Mouse (Mus musculus) spleen, adult 2 months (tissue): ENCODE data around the gene Tbx19. TPM values are rescaled to one million over a fixed set of nuclear protein-coding genes. Genes with fewer than 3 reads are reported as not detected.

Source experiments
- DNase-seq, 2 experiments: peaks; one replicate each; pipeline versions ENCODE4 v3.0.0 to v3.0.0-alpha.2; 2012 to 2021; ENCODE audit warnings: low spot score in 2 of 2, low read depth in 1 of 2
- H3K27ac ChIP-seq: fragments of 200-500 bp; 2 replicates; pipeline ENCODE4 v1.5.1; 2012; ENCODE audit warnings: low read length, inconsistent platforms; ENCODE audit not compliant: insufficient read depth
- H3K27me3 ChIP-seq: fragments of 200-500 bp; 2 replicates; pipeline ENCODE4 v1.6.1; 2012; ENCODE audit warnings: mild to moderate bottlenecking, moderate library complexity, low read length, inconsistent platforms; ENCODE audit not compliant: control insufficient read depth, insufficient read depth
- H3K36me3 ChIP-seq: fragments of 200-500 bp; 2 replicates; pipeline ENCODE4 v1.6.1; 2012; ENCODE audit warnings: mild to moderate bottlenecking, low read length, inconsistent platforms; ENCODE audit not compliant: control insufficient read depth, insufficient read depth
- H3K4me1 ChIP-seq: fragments of 200-500 bp; 2 replicates; pipeline ENCODE4 v1.6.1; 2011; ENCODE audit warnings: inconsistent platforms; ENCODE audit not compliant: control insufficient read depth, insufficient read depth, insufficient read length
- H3K4me3 ChIP-seq: fragments of 200-500 bp; 2 replicates; pipeline ENCODE4 v1.5.1; 2011; ENCODE audit warnings: mild to moderate bottlenecking, inconsistent platforms; ENCODE audit not compliant: insufficient read depth, insufficient read length; ENCODE audit errors: extremely low read depth
- CTCF ChIP-seq: fragments of 200-500 bp; IDR thresholded peaks from 2 replicates; pipeline ENCODE4 v1.5.1; 2011; ENCODE audit warnings: mild to moderate bottlenecking, inconsistent platforms; ENCODE audit not compliant: insufficient read depth, insufficient read length, insufficient replicate concordance; ENCODE audit errors: extremely low read depth
- POLR2A ChIP-seq: fragments of 200-500 bp; IDR thresholded peaks from 2 replicates; pipeline ENCODE4 v1.6.1; 2011; ENCODE audit warnings: low read depth, low read length, inconsistent platforms
- WGBS: fragments of 180-500 bp; shearing (Covaris S2); methylation state at CpG from one replicate; pipeline ENCODE4 v1.1.7; 2018; 5-methylcytosine and 5-hydroxymethylcytosine counted together
- polyA plus RNA-seq: library from polyadenylated mRNA; depleted of rRNA; stranded (reverse); fragments of >200 nt; gene quantifications from 2 replicates; pipeline ENCODE4 v1.2.3, GENCODE M21; 2012

Gene Tbx19
- polyA plus RNA-seq, 1 experiment = 0.16 TPM

DNA sequence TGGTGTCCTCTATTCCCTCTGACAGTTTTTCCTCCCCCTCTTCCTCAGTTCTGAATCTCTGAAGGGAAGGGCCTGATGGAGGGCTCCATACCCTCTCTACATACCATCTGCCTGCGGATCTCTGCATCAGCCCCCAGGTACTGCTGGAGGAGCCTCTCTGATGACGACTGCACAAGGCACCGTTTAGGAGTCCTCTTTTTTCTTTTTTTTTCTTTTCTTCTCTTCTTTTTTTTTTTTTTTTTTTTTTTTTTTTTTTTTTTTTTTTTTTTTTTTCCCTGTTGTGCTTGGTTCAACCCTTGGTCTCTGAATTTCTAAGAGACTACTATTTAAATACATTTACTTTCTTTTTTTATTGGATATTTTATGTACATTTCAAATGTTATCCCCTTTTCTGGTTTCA lies 8.9 kb upstream of the Tbx19 start:
- no peak for TF ChIP-seq CTCF
- TF ChIP-seq POLR2A = no peak
- Histone ChIP-seq H3K27ac (no peak overlapping the region), H3K4me3 (no peak overlapping the region), H3K4me1 (peaks cover under 1% of the 10 kb centered on the region; the same call in 1 of the 2 replicates), H3K27me3 (no peaks in the 10 kb centered on the region), H3K36me3 (no peaks in the 10 kb centered on the region)
- 72% methylated on average over 3 of the region's 3 CpGs for WGBS
- no peak for DNase-seq

- Histone ChIP-seq H3K4me3 (no peak overlapping the region), H3K27ac (no peak overlapping the region), H3K27me3 (no peaks in the 10 kb centered on the region), H3K4me1 (no peaks in the 10 kb centered on the region; the same call in 1 of the 2 replicates), H3K36me3 (no peaks in the 10 kb centered on the region)
- whole genome bisulfite sequencing = 91% methylated on average over 6 of the region's 6 CpGs
- DNase-seq = no peak
- TF ChIP-seq POLR2A = no peak
- no peak for TF ChIP-seq CTCF
These were observed 4.3 kb upstream of the Tbx19 start for GRCm38 (mm10) chr1:165164920-165165319.

GRCm38 (mm10) chr1:165158841-165159240 lies 1.7 kb downstream of the Tbx19 start:
- H3K27me3 ChIP-seq = no peaks in the 10 kb centered on the region
- DNase-seq = no peak
- 93% methylated on average over 10 of the region's 10 CpGs for WGBS
- H3K4me3 ChIP-seq = no peak overlapping the region
- TF ChIP-seq CTCF (no peak), POLR2A (no peak)
- H3K4me1 ChIP-seq = peaks cover 3% of the 10 kb centered on the region; the same call in 1 of the 2 replicates
- H3K27ac ChIP-seq = no peak overlapping the region
- H3K36me3 ChIP-seq = no peaks in the 10 kb centered on the region

DNA sequence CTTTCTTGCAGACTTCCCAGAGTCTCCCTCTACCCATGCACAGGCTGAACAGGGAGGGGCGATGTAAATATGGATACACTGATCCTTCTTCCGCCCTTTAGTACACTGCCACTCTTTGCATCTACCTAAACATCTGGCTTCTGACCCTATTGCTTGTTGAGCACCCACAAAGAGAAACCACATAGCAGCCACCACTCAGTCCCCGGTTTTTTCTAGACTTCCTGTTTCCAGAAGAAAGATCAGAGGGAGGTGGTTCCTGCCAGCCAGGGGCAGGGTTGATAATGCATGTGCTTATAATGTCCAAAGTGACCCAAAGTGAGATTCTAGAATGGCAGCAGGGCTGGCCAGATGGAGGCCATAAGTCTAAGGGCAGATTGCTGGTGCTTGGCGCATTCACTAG lies 6.4 kb downstream of the Tbx19 start:
- Histone ChIP-seq H3K36me3 (no peaks in the 10 kb centered on the region), H3K4me3 (no peak overlapping the region), H3K27ac (no peak overlapping the region), H3K27me3 (no peaks in the 10 kb centered on the region), H3K4me1 (peaks cover 9% of the 10 kb centered on the region; the same call in 1 of the 2 replicates)
- 19% methylated on average over 4 of the region's 4 CpGs for WGBS
- no peak for DNase-seq
- no peak for TF ChIP-seq POLR2A
- no peak for TF ChIP-seq CTCF

- H3K27me3 ChIP-seq = no peaks in the 10 kb centered on the region
- peaks cover 9% of the 10 kb centered on the region; the same call in 1 of the 2 replicates for H3K4me1 ChIP-seq
- H3K27ac ChIP-seq = no peak overlapping the region
- no peak for DNase-seq
- WGBS = 54% methylated on average over 8 of the region's 8 CpGs
- H3K4me3 ChIP-seq = no peak overlapping the region
- no peaks in the 10 kb centered on the region for H3K36me3 ChIP-seq
- TF ChIP-seq CTCF (no peak), POLR2A (no peak)
These were observed 9.4 kb downstream of the Tbx19 start for GRCm38 (mm10) chr1:165151216-165151615.

DNA sequence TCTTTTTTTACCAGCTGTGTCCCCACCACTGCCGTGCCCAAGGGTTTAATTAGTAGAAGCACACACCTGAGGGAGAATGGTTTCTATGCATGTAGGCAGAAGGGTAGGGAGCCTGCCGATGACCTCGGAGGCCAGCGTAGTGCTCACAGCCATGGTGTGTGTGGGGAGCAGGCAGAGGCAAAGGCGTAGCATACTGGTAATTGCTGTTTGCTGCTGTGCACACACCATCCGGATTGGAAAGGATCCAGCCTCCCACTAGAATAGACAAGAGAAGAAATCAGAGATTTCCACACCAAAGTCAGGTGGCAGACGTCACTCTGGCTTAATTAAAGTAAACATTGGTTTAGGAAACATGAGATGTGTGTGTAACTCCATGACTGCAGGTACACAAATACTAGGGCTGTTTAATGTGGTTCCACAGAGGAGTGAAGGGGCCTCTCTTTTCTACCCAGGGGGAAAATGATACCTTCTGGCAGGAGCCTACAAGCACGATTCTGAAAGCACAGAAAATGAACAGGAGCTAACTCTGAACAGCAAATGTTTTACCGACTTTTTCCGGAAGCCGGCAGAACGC lies 18.1 kb downstream of the Tbx19 start:
- no peaks in the 10 kb centered on the region for H3K36me3 ChIP-seq
- no peak overlapping the region for H3K27ac ChIP-seq
- DNase-seq = no peak
- H3K4me3 ChIP-seq = no peak overlapping the region
- no peak for TF ChIP-seq CTCF
- TF ChIP-seq POLR2A = no peak
- 92% methylated on average over 12 of the region's 12 CpGs for WGBS
- H3K27me3 ChIP-seq = no peaks in the 10 kb centered on the region
- H3K4me1 ChIP-seq = no peaks in the 10 kb centered on the region

DNA sequence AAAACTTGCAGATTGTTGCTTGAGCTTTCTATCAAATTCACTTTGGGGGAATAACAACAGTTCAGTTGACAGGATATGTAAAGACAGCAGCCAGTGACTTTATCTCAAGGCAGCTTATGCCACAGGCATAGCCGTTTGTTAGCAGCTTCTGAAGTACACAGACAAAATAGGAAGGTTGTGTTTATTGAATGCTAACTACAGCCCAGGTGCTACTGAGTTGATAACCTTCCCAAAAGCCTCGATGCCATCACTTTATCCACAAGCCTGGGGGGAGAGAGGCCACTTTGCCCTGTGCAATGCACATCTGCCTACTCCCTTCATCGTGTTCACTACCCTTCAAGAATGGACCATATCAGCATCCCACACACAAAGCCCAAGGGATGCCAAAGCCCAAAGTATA lies 20.3 kb downstream of the Tbx19 start:
- DNase-seq = no peak
- Histone ChIP-seq H3K27me3 (no peaks in the 10 kb centered on the region), H3K27ac (no peak overlapping the region), H3K36me3 (no peaks in the 10 kb centered on the region), H3K4me3 (no peak overlapping the region), H3K4me1 (no peaks in the 10 kb centered on the region)
- TF ChIP-seq CTCF (no peak), POLR2A (no peak)
- WGBS = 61% methylated on average over 3 of the region's 3 CpGs
